Mouse (Mus musculus) cerebellum, adult 18-20 months (tissue): Measurements from ENCODE around the gene Pmm2.

Source experiments
- DNase-seq, 2 experiments: peaks; one replicate each; pipeline ENCODE4 v3.0.0; 2021

The Pmm2 gene

GRCm38 (mm10) chr16:8637217-8638051, at the start of gene Pmm2, which contains the start of gene Tmem186:
TSS of gene Pmm2 (plus strand) at chr16:8637674.
TSS of gene Tmem186 (minus strand) at chr16:8637712.
- DNase-seq = peak; percentile 86 to 89

- DNase-seq = no peak
Measured at GRCm38 (mm10) chr16:8595411-8595810, 42.1 kb upstream of the Pmm2 start.

- DNase-seq = no peak
Measured at GRCm38 (mm10) chr16:8596336-8596735, 41.1 kb upstream of the Pmm2 start.

- no peak for DNase-seq
Measured at GRCm38 (mm10) chr16:8597516-8597915, 40.0 kb upstream of the Pmm2 start.

- DNase-seq = no peak
Measured at GRCm38 (mm10) chr16:8603789-8604188, 33.7 kb upstream of the Pmm2 start.

GRCm38 (mm10) chr16:8610397-8610796, 27.1 kb upstream of the Pmm2 start:
- no peak for DNase-seq

GRCm38 (mm10) chr16:8612214-8613005, 25.1 kb upstream of the Pmm2 start:
- no peak for DNase-seq

- no peak for DNase-seq
Measured at GRCm38 (mm10) chr16:8613039-8613438, 24.4 kb upstream of the Pmm2 start.

- DNase-seq = no peak
Measured at GRCm38 (mm10) chr16:8613447-8613846, 24.0 kb upstream of the Pmm2 start.

- DNase-seq = no peak
Measured at GRCm38 (mm10) chr16:8619659-8620314, 17.7 kb upstream of the Pmm2 start.

GRCm38 (mm10) chr16:8620315-8621115, 17.0 kb upstream of the Pmm2 start:
- no peak for DNase-seq

- DNase-seq = no peak
Measured at GRCm38 (mm10) chr16:8630419-8630818, 7.1 kb upstream of the Pmm2 start.

GRCm38 (mm10) chr16:8631428-8631827, 6.0 kb upstream of the Pmm2 start:
- DNase-seq = no peak

- no peak for DNase-seq
Measured at GRCm38 (mm10) chr16:8636867-8637216, 632 bp upstream of the Pmm2 start.

GRCm38 (mm10) chr16:8638131-8638530, 657 bp downstream of the Pmm2 start:
- no peak for DNase-seq

- DNase-seq = no peak
Measured at GRCm38 (mm10) chr16:8639466-8640191, 2.2 kb downstream of the Pmm2 start.

- peak; percentile 28 to 36 for DNase-seq
Measured at GRCm38 (mm10) chr16:8643855-8644254, 6.4 kb downstream of the Pmm2 start.

- DNase-seq = no peak
Measured at GRCm38 (mm10) chr16:8645546-8645945, 8.1 kb downstream of the Pmm2 start.

- DNase-seq = no peak
Measured at GRCm38 (mm10) chr16:8650007-8650406, 12.5 kb downstream of the Pmm2 start.

GRCm38 (mm10) chr16:8655108-8655507, 17.6 kb downstream of the Pmm2 start:
- no peak for DNase-seq

- no peak for DNase-seq
Measured at GRCm38 (mm10) chr16:8655599-8655998, 18.1 kb downstream of the Pmm2 start.

- no peak for DNase-seq
Measured at GRCm38 (mm10) chr16:8656256-8656655, 18.8 kb downstream of the Pmm2 start.
